Mouse (Mus musculus) forebrain, postnatal 0 days (tissue): ENCODE data around the gene Togaram1. TPM values are rescaled to one million over a fixed set of nuclear protein-coding genes. Genes with fewer than 3 reads are reported as not detected.

Experiments used
- ATAC-seq: fragments of 200-750 bp; cut with Nextera tagmentation; 2 replicates; pipeline ENCODE4 v1.8.0; 2017; ENCODE audit warnings: mild to moderate bottlenecking, moderate library complexity
- DNase-seq: peaks from one replicate; pipeline ENCODE4 v3.0.0-alpha.2; 2015
- H3K27ac ChIP-seq: fragments of 300-500 bp; sonication (generic); 2 replicates; pipeline ENCODE4 v1.5.1; 2014; ENCODE audit warnings: low read depth, mild to moderate bottlenecking, antibody characterized with exemption, low read length, moderate library complexity, mixed read lengths
- H3K27me3 ChIP-seq: fragments of 300-500 bp; sonication (generic); 2 replicates; pipeline ENCODE4 v1.6.1; 2014; ENCODE audit warnings: mild to moderate bottlenecking, low read length, mixed read lengths; ENCODE audit not compliant: insufficient read depth
- H3K36me3 ChIP-seq: fragments of 300-500 bp; sonication (generic); 2 replicates; pipeline ENCODE4 v1.6.1; 2014; ENCODE audit warnings: mild to moderate bottlenecking, moderate library complexity; ENCODE audit not compliant: insufficient read depth
- H3K4me1 ChIP-seq: fragments of 300-500 bp; sonication (generic); 2 replicates; pipeline ENCODE4 v1.6.1; 2014; ENCODE audit warnings: antibody characterized with exemption; ENCODE audit not compliant: insufficient read depth
- H3K4me2 ChIP-seq: fragments of 300-500 bp; sonication (generic); 2 replicates; pipeline ENCODE4 v1.6.1; 2014; ENCODE audit warnings: low read depth, mild to moderate bottlenecking, moderate library complexity
- H3K4me3 ChIP-seq: fragments of 300-500 bp; sonication (generic); 2 replicates; pipeline ENCODE4 v1.5.1; 2014; ENCODE audit warnings: low read depth, low read length, mixed read lengths
- H3K9ac ChIP-seq: fragments of 300-500 bp; sonication (generic); 2 replicates; pipeline ENCODE4 v1.6.1; 2014; ENCODE audit warnings: mild to moderate bottlenecking
- H3K9me3 ChIP-seq: fragments of 300-500 bp; sonication (generic); 2 replicates; pipeline ENCODE4 v1.6.1; 2016; ENCODE audit warnings: low read length
- CTCF ChIP-seq: sonication (generic); IDR thresholded peaks from 2 replicates; pipeline ENCODE4 v1.5.1; 2016; ENCODE audit warnings: antibody characterized with exemption, control low read depth, low read depth
- WGBS: fragments of 180-500 bp; shearing (Covaris S2); extraction: QIAGEN DNeasy Blood & Tissue Kit; methylation state at CpG from one replicate; pipeline ENCODE4 v1.1.7; 2014; 5-methylcytosine and 5-hydroxymethylcytosine counted together
- polyA plus RNA-seq: library from polyadenylated mRNA; unstranded; fragments of >200 nt; fragmentation: Nextera tagmentation; extraction: Ambion mirVana; gene quantifications from 2 replicates; pipeline ENCODE4 v1.2.1, GENCODE M21; 2015
- total RNA-seq: library from RNA; depleted of rRNA; stranded (reverse); fragments of >200 nt; gene quantifications from 2 replicates; pipeline ENCODE4 v1.2.3, GENCODE M21; 2014

Togaram1 gene
- total and polyA plus RNA-seq, 2 experiments from 2014 or later = 15.2 to 30.1 TPM

DNA sequence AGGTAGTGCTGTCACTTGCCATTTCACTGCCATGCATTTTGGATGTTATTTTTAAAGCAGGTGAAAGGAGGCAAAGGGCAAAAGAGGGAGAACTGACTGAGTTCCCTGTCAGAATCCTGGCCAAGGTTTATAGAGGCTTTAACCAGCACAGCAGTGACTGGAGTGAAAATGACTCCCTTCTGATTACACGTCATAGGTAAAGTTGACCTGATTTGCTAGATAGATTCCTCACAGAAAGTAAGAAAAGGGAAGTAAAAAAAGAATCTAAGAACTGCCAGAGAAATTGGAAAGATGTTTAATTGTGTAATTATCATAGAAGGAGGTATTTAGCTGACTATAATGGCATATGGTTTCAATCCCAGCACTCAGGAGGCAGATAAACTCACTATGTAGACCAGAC, 11.9 kb downstream of the Togaram1 start:
- no peak for TF ChIP-seq CTCF
- H3K9ac ChIP-seq = no peak overlapping the region
- no peaks in the 10 kb centered on the region for H3K4me1 ChIP-seq
- ATAC-seq (no peak), DNase-seq (no peak)
- 88% methylated on average over 1 of the region's 1 CpGs for WGBS
- peaks cover 25% of the 10 kb centered on the region for H3K36me3 ChIP-seq
- H3K27me3 ChIP-seq = no peaks in the 10 kb centered on the region
- H3K9me3 ChIP-seq = no peaks in the 10 kb centered on the region
- no peak overlapping the region for H3K4me3 ChIP-seq
- no peak overlapping the region for H3K27ac ChIP-seq
- no peak overlapping the region for H3K4me2 ChIP-seq

DNA sequence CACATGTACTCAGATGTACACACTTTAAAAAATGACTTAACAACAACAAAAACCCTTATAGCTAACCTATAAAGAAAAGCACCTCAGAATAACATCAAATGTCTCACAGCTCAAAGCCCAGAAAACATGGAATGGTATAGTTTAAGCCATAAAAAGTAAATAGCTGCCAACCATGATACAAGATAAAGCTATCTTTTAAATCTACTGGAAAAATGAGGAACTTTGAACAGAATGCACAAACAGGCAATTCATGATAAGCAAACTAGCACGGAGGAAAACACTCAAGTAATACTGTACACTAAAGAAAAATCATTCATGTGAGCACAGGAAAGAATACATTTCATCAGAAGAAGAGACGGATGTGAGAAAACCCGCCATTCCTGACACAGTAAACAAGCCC, 42.1 kb downstream of the Togaram1 start:
- Histone ChIP-seq H3K4me2 (no peak overlapping the region), H3K27me3 (no peaks in the 10 kb centered on the region), H3K9me3 (no peaks in the 10 kb centered on the region), H3K27ac (no peak overlapping the region), H3K9ac (no peak overlapping the region), H3K4me3 (no peak overlapping the region), H3K36me3 (peaks cover 52% of the 10 kb centered on the region), H3K4me1 (no peaks in the 10 kb centered on the region)
- 97% methylated on average over 3 of the region's 3 CpGs for WGBS
- DNase-seq = no peak
- ATAC-seq = no peak
- no peak for TF ChIP-seq CTCF

DNA sequence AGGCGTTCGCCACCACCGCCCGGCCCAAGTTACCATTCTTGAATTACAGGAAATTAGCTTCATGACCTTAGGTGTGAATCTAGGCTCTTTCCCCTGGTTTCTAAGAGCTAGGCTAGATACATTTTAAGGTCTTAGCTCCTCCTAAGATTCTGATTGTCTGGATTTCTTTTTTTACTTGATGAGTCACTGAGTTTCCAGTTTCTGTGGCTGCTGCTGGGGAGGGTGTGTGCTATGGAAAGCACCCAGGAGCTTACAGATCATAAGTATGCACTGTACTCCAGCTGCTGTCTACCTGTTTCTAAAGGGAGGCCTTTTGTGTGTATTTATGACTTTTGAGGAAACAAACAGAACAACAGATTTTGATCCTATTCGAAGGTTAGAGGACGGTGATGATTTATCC, 57.2 kb downstream of the Togaram1 start:
- no peak overlapping the region for H3K9ac ChIP-seq
- TF ChIP-seq CTCF = no peak
- peaks cover 3% of the 10 kb centered on the region; the same call in 1 of the 2 replicates for H3K36me3 ChIP-seq
- no peak overlapping the region for H3K27ac ChIP-seq
- DNase-seq (no peak), ATAC-seq (no peak)
- no peaks in the 10 kb centered on the region for H3K4me1 ChIP-seq
- H3K9me3 ChIP-seq = no peaks in the 10 kb centered on the region
- 98% methylated on average over 6 of the region's 6 CpGs for WGBS
- H3K4me3 ChIP-seq = no peak overlapping the region
- H3K4me2 ChIP-seq = no peak overlapping the region
- no peaks in the 10 kb centered on the region for H3K27me3 ChIP-seq

DNA sequence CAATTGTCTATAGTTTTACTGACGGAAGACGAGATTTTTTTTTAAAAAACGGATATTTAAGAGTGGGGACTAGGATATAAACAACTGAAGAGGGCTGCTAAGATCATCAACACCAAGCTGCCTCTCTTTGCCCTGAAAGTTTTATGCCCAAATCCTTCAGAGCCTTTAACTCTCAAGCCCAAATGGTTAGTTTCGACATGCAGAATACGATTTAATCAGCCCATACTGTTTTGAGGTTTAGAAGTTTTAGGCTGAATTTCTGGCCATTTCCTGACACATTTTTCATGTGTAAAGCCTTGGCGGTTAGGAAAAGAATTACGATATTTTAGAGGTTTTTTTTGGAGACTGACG, 70.2 kb downstream of the Togaram1 start:
- Histone ChIP-seq H3K36me3 (no peaks in the 10 kb centered on the region; the same call in 1 of the 2 replicates), H3K27ac (0 out of 2 replicates have a peak overlapping the region, but pooled peaks have one; percentile 78), H3K4me2 (peak overlapping the region; percentile 57), H3K4me1 (0 out of 2 replicates have a peak, but pooled peaks cover 14% of the 10 kb centered on the region), H3K9ac (peak overlapping the region; percentile 81; the same call in 1 of the 2 replicates), H3K9me3 (no peaks in the 10 kb centered on the region), H3K4me3 (peak overlapping the region; percentile 99), H3K27me3 (no peaks in the 10 kb centered on the region)
- no peak for TF ChIP-seq CTCF
- no peak for DNase-seq
- no peak; the same call in 1 of the 2 replicates for ATAC-seq
- 43% methylated on average over 8 of the region's 8 CpGs for WGBS

DNA sequence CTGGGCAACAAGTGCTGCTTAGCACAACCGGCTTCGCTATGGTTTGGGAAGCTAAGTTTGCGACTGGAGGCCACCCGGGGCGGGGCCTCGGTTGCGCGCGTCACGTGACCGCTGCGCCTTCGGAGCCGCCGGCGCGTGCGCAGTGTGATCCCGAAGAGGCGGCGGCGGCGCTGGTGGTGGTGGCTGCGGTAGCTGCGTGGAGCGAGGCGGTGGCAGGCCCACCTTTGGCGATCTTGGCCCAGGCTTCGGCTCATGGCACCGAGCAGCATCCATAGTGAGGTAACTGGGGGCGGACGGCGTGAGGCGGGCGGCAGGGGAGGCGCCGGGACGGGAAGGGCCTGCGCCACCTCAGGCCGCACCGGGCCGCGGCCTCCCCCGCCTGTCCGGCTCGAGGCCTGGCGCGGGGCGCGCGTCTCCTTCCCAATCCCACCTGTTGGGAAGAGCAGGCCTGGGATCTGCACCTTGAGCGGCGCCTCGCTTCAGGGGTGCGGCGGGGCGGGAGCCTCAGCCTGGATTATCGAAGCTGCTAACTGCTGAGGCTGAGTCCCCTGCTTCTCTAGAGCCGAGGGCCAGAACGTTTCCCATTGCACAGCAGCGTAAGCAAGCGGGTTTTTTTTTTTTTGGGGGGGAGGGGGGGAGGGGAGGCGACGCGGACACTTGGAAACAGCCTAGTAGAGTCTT, 70.7 kb downstream of the Togaram1 start, which contains the start of gene Prpf39:
Gene Prpf39, plus strand, starts transcription at position 144 of the 681 bp plus-strand sequence.
- under 1% methylated on average over 65 of the region's 65 CpGs for WGBS
- H3K4me3 ChIP-seq = peak within 1 kb of the TSS; percentile 99

DNA sequence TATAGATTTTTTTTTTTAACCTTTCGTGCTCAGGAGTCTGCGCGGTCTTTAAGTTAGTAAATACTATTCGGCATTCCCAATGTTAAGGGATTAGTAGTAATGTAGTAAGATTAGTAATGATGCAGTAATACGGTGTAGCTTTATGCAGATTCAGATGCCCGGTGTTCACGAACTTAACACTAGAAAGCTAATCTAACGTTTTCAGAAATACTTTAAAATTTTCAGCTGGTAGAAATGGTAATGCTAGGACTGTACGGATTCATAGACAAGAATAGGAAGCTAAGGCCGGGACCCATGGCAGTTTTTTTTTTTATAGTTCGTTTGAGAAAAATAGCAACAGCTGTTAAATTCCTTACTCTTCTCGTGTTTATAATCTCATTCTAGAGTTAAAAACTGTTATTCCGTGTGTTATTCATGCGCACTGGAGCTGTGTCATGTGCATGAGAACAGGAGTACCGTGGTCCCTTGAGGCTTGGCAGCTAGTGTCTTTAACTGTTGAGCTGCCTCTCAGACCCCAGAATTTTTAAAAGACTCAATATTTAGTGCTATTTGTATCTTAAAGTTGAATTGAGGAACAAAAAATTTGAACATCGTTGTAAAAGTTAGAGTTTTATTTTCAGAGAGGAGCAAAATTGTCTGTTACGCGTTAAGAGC, 71.4 kb downstream of the Togaram1 start:
- Histone ChIP-seq H3K4me3 (peak overlapping the region; percentile 99), H3K27me3 (no peaks in the 10 kb centered on the region), H3K4me1 (0 out of 2 replicates have a peak, but pooled peaks cover 14% of the 10 kb centered on the region), H3K9ac (peak overlapping the region; percentile 81), H3K27ac (no peak overlapping the region), H3K9me3 (no peaks in the 10 kb centered on the region), H3K4me2 (peak overlapping the region; percentile 57), H3K36me3 (no peaks in the 10 kb centered on the region; the same call in 1 of the 2 replicates)
- DNase-seq = no peak
- ATAC-seq = peak; percentile 2; the same call in 1 of the 2 replicates
- 16% methylated on average over 18 of the region's 18 CpGs for WGBS
- TF ChIP-seq CTCF = no peak

More for the DNA sequence above, 70.7 kb downstream of the Togaram1 start, which contains the start of gene Prpf39:
- DNase-seq (peak; percentile 95), ATAC-seq (peak; percentile 96)
- H3K27ac ChIP-seq = peak within 1 kb of the TSS; percentile 78
- 0 out of 2 replicates have a peak, but pooled peaks cover 14% of the 10 kb centered on the region for H3K4me1 ChIP-seq
- H3K9ac ChIP-seq = peak within 1 kb of the TSS; percentile 81
- no peaks in the 10 kb centered on the region; the same call in 1 of the 2 replicates for H3K36me3 ChIP-seq
- TF ChIP-seq CTCF = 0 out of 2 replicates have a peak, but pooled peaks have one; percentile 1
- H3K27me3 ChIP-seq = no peaks in the 10 kb centered on the region
- peak within 1 kb of the TSS; percentile 57 for H3K4me2 ChIP-seq
- H3K9me3 ChIP-seq = no peaks in the 10 kb centered on the region

DNA sequence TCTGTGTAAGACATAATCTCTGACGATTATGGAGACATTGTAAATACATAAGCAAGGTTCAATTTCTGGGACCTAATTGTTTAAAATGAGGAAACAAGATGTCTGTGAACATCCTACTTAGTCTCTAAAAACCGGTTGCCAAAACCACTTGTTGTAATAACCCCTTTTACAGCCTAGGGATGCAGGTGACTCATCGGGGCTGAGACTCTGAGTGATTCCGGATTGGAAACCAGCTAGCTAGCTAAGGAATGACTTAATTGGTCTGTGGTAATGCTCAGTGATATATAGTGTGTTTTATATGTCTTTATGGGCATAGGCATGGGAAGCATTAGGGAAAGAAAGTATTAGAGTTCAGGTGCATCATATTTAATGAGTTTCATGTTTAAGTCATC, 71.9 kb downstream of the Togaram1 start:
- Histone ChIP-seq H3K36me3 (peaks cover 3% of the 10 kb centered on the region; the same call in 1 of the 2 replicates), H3K27me3 (no peaks in the 10 kb centered on the region), H3K4me1 (0 out of 2 replicates have a peak, but pooled peaks cover 14% of the 10 kb centered on the region), H3K9me3 (no peaks in the 10 kb centered on the region), H3K4me3 (peak overlapping the region; percentile 99), H3K9ac (no peak overlapping the region), H3K27ac (no peak overlapping the region), H3K4me2 (peak overlapping the region; percentile 57)
- 43% methylated on average over 4 of the region's 4 CpGs for WGBS
- no peak for TF ChIP-seq CTCF
- DNase-seq (no peak), ATAC-seq (no peak)
